Comparison of ENCODE assay signal across 18 mouse cellular contexts in the genomic region with DNA sequence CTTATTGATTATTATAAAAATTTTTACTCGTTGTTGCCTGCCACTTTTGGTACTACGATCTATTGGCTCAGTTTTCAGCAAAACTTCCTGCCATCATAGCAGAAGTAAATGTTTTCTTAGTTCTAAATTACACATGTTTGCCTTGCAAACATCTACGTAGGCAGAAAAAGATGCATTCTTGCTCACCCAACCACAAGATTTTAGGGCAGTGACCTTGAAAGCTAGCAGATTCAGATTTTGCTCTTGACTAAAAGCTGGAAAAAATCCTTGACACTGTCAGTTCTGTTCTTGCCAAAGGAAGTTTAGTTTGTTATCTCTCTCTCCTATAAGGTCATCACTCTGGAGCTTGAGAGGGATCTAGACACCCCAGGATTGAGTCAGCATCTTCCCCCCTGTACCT.
"Had no signal": no experiment of that assay in that cellular context is flagged by ENCODE, and none has a peak within 500 bp of the region (broad histone marks: within the 10 kb centered on the region; RNA-seq: fewer than 3 reads in every experiment).

No protein-coding gene starts in this region.

- H3K4me3 ChIP-seq: midbrain, embryonic 10.5 days; midbrain, embryonic 12.5 days; myocyte; neural tube, embryonic 13.5 days; neural tube, embryonic 15.5 days had no signal

- H3K27ac ChIP-seq: midbrain, embryonic 10.5 days; midbrain, embryonic 12.5 days; neural tube, embryonic 13.5 days; neural tube, embryonic 15.5 days had no signal

- H3K4me1 ChIP-seq: midbrain, embryonic 10.5 days; midbrain, embryonic 12.5 days had no signal

- DNase-seq: lung, adult 18-20 months; lung, embryonic 14.5 days; lung, postnatal 10 days; lung, postnatal 4 days; midbrain, embryonic 14.5 days; retina, postnatal 1 day; right cerebral cortex, adult 18-20 months; right cerebral cortex, postnatal 25 days; right cerebral cortex, postnatal 4 days; spleen, adult 18-20 months; thymus, adult 18-20 months; thymus, postnatal 14 days; thymus, postnatal 36 days had no signal

- H3K36me3 ChIP-seq: midbrain, embryonic 10.5 days; midbrain, embryonic 12.5 days; neural tube, embryonic 13.5 days; neural tube, embryonic 15.5 days had no signal

- H3K27me3 ChIP-seq: midbrain, embryonic 12.5 days; neural tube, embryonic 13.5 days; neural tube, embryonic 15.5 days had no signal
